Mouse (Mus musculus) ES-Bruce4 (cell line): Measurements from ENCODE around the gene Grb2. TPM values are rescaled to one million over a fixed set of nuclear protein-coding genes. Genes with fewer than 3 reads are reported as not detected.
A peak's percentile ranks its signal among the peaks of the same experiment; 100 is the strongest.

Experiments used
- H3K27ac ChIP-seq: 2 replicates; pipeline ENCODE4 v1.5.1; 2012; ENCODE audit warnings: low read length, inconsistent platforms; ENCODE audit not compliant: insufficient read depth
- H3K27me3 ChIP-seq: 2 replicates; pipeline ENCODE4 v1.6.1; 2012; ENCODE audit warnings: mild to moderate bottlenecking, low read length, inconsistent platforms; ENCODE audit not compliant: control insufficient read depth, poor library complexity, insufficient read depth, severe bottlenecking
- H3K36me3 ChIP-seq: 2 replicates; pipeline ENCODE4 v1.6.1; 2012; ENCODE audit warnings: inconsistent platforms, mild to moderate bottlenecking, low read length, moderate library complexity; ENCODE audit not compliant: control insufficient read depth, poor library complexity, insufficient read depth, severe bottlenecking
- H3K4me1 ChIP-seq: one replicate; pipeline ENCODE4 v1.8.1; 2011; ENCODE audit warnings: low read length; ENCODE audit not compliant: control insufficient read depth, insufficient read depth
- H3K4me3 ChIP-seq: 2 replicates; pipeline ENCODE4 v1.5.1; 2011; ENCODE audit warnings: low read depth, mild to moderate bottlenecking, low read length
- H3K9ac ChIP-seq: 2 replicates; pipeline ENCODE4 v1.6.1; 2012; ENCODE audit warnings: low read depth, mild to moderate bottlenecking, inconsistent platforms; ENCODE audit not compliant: poor library complexity, severe bottlenecking
- H3K9me3 ChIP-seq: replicated peaks from 2 replicates; pipeline ENCODE4 v1.6.1; 2012; ENCODE audit warnings: mild to moderate bottlenecking, low read length, inconsistent platforms; ENCODE audit not compliant: control insufficient read depth, poor library complexity, insufficient read depth, severe bottlenecking
- CTCF ChIP-seq: IDR thresholded peaks from one replicate; pipeline ENCODE4 v1.8.1; 2011; ENCODE audit warnings: low read depth, low read length
- EP300 ChIP-seq: IDR thresholded peaks from 2 replicates; pipeline ENCODE4 v1.6.1; 2011; ENCODE audit warnings: low read depth, low read length; ENCODE audit not compliant: insufficient read depth
- POLR2A ChIP-seq: IDR thresholded peaks from one replicate; pipeline ENCODE4 v1.8.1; 2011; ENCODE audit warnings: low read length; ENCODE audit not compliant: insufficient read depth
- polyA plus RNA-seq: library from polyadenylated mRNA; stranded (reverse); fragments of >200 nt; gene quantifications from 2 replicates; pipeline ENCODE4 v1.2.4, GENCODE M21; 2011; ENCODE audit warnings: low read depth; ENCODE audit not compliant: missing spikeins, insufficient read depth, insufficient read length

Grb2 gene
- polyA plus RNA-seq, 1 experiment: 75.0 TPM

GRCm38 (mm10) chr11:115603476-115604303 lies 104.7 kb downstream of the Grb2 start, which contains the start of the genes Mrps7 and Gga3:
Gene Mrps7 (plus strand): TSS chr11:115603925.
Gene Gga3 (minus strand): TSS chr11:115604051.
- H3K36me3 ChIP-seq: peaks cover 24% of the 10 kb centered on the region
- H3K27me3 ChIP-seq: no peaks in the 10 kb centered on the region

GRCm38 (mm10) chr11:115603128-115603475 lies 105.3 kb downstream of the Grb2 start:
- H3K4me1 ChIP-seq: no peaks in the 10 kb centered on the region
- H3K9ac ChIP-seq: peak overlapping the region; percentile 89
- H3K4me3 ChIP-seq: peak overlapping the region; percentile 90
- H3K36me3 ChIP-seq: peaks cover 21% of the 10 kb centered on the region
- H3K9me3 ChIP-seq: no peaks in the 10 kb centered on the region
- no peak overlapping the region for H3K27ac ChIP-seq
- no peaks in the 10 kb centered on the region for H3K27me3 ChIP-seq
- no peak for TF ChIP-seq EP300

More at GRCm38 (mm10) chr11:115603476-115604303, 104.7 kb downstream of the Grb2 start, which contains the start of the genes Mrps7 and Gga3:
- Histone ChIP-seq H3K9ac (peak within 1 kb of the TSS; percentile 89), H3K27ac (no peak within 1 kb of the TSS), H3K9me3 (no peaks in the 10 kb centered on the region), H3K4me3 (peak within 1 kb of the TSS; percentile 90), H3K4me1 (no peaks in the 10 kb centered on the region)
- TF ChIP-seq EP300: no peak
- TF ChIP-seq POLR2A: no peak
- TF ChIP-seq CTCF: no peak

- no peak for TF ChIP-seq CTCF
- no peak for TF ChIP-seq POLR2A
- no peak for TF ChIP-seq EP300
- Histone ChIP-seq H3K9me3 (no peaks in the 10 kb centered on the region), H3K4me3 (no peak overlapping the region), H3K9ac (no peak overlapping the region), H3K27ac (no peak overlapping the region), H3K27me3 (no peaks in the 10 kb centered on the region), H3K36me3 (peaks cover 15% of the 10 kb centered on the region), H3K4me1 (no peaks in the 10 kb centered on the region)
Observed at GRCm38 (mm10) chr11:115601174-115601573, 107.2 kb downstream of the Grb2 start.

DNA sequence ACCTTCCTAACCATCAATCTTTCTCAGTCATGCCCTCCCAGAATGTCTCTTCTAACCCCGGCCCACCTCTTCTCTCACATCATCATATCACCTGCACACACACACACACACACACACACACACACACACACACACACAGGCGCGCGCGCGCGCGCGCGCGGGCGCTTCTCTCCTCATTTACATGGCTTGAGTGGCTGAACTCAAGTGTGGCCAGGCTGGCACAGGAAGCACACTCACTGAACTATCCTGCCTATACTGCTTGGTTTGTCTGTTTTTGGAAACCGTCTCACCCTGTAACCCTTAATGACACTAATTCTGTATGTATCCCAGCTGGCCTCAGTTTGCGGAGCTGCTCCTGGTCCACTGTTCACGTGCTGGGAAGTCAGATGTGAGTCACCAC lies 107.7 kb downstream of the Grb2 start:
- H3K27me3 ChIP-seq: no peaks in the 10 kb centered on the region
- no peak overlapping the region for H3K9ac ChIP-seq
- TF ChIP-seq POLR2A: no peak
- no peak for TF ChIP-seq EP300
- TF ChIP-seq CTCF: no peak
- no peak overlapping the region for H3K27ac ChIP-seq
- H3K36me3 ChIP-seq: peaks cover 11% of the 10 kb centered on the region
- H3K4me1 ChIP-seq: no peaks in the 10 kb centered on the region
- no peaks in the 10 kb centered on the region for H3K9me3 ChIP-seq
- no peak overlapping the region for H3K4me3 ChIP-seq

GRCm38 (mm10) chr11:115599722-115600121 lies 108.7 kb downstream of the Grb2 start:
- H3K9me3 ChIP-seq: no peaks in the 10 kb centered on the region
- H3K36me3 ChIP-seq: peaks cover 15% of the 10 kb centered on the region
- TF ChIP-seq CTCF: no peak
- no peak for TF ChIP-seq POLR2A
- TF ChIP-seq EP300: no peak
- no peak overlapping the region for H3K27ac ChIP-seq
- H3K4me3 ChIP-seq: no peak overlapping the region
- H3K27me3 ChIP-seq: no peaks in the 10 kb centered on the region
- no peak overlapping the region for H3K9ac ChIP-seq
- no peaks in the 10 kb centered on the region for H3K4me1 ChIP-seq

- Histone ChIP-seq H3K9me3 (no peaks in the 10 kb centered on the region), H3K36me3 (peaks cover 28% of the 10 kb centered on the region), H3K9ac (no peak overlapping the region), H3K4me3 (no peak overlapping the region), H3K4me1 (no peaks in the 10 kb centered on the region), H3K27me3 (no peaks in the 10 kb centered on the region), H3K27ac (no peak overlapping the region)
- TF ChIP-seq CTCF (no peak), POLR2A (no peak), EP300 (no peak)
Observed at GRCm38 (mm10) chr11:115598309-115598708, 110.1 kb downstream of the Grb2 start.
